Mouse (Mus musculus): ENCODE measurements around the gene Mesd. TPM values are rescaled to one million over a fixed set of nuclear protein-coding genes. Genes with fewer than 3 reads are reported as not detected.

Mesd gene
- total and polyA plus RNA-seq, 2 experiments from 2014 or later, result 54.8 to 58.0 TPM

GRCm38 (mm10) chr7:83868200-83868599 is 16.1 kb upstream of the Mesd start:
- DNase-seq (ENCODE audit: low spot score) (no peak), ATAC-seq (ENCODE audit: insufficient read depth, low read depth) (no peak)
- Histone ChIP-seq H3K27me3 (ENCODE audit: control insufficient read depth, insufficient read depth, low read length) (no peaks in the 10 kb centered on the region), H3K9ac (replicated peaks; ENCODE audit: low read depth, low read length) (no peak overlapping the region), H3K27ac (ENCODE audit: low read depth) (no peak overlapping the region), H3K4me1 (ENCODE audit: control insufficient read depth, insufficient read depth) (peaks cover 1% of the 10 kb centered on the region; the same call in 1 of the 2 replicates), H3K9me3 (replicated peaks; ENCODE audit: control insufficient read depth, low read length) (no peaks in the 10 kb centered on the region), H3K36me3 (replicated peaks; ENCODE audit: control insufficient read depth, insufficient read depth, low read length) (no peaks in the 10 kb centered on the region), H3K4me2 (ENCODE audit: low read depth, low read length) (no peak overlapping the region), H3K4me3 (ENCODE audit: low read depth, low read length) (no peak overlapping the region)
- TF ChIP-seq CTCF (IDR thresholded peaks at IDR 0.05; ENCODE audit: low read depth), result no peak
- WGBS, result 67% methylated on average over 3 of the region's 3 CpGs

- 53% methylated on average over 5 of the region's 5 CpGs for WGBS
- H3K27ac ChIP-seq (ENCODE audit: low read depth), result no peak overlapping the region
These were observed 14.3 kb upstream of the Mesd start for GRCm38 (mm10) chr7:83869839-83870543.

GRCm38 (mm10) chr7:83877088-83877487 is 7.2 kb upstream of the Mesd start:
- DNase-seq (ENCODE audit: low spot score), result no peak
- no peak for ATAC-seq (ENCODE audit: insufficient read depth, low read depth)
- WGBS, result 74% methylated on average over 3 of the region's 3 CpGs

More at GRCm38 (mm10) chr7:83869839-83870543, 14.3 kb upstream of the Mesd start:
- TF ChIP-seq EP300 (IDR thresholded peaks at IDR 0.05; ENCODE audit: low read depth) (no peak), CTCF (IDR thresholded peaks at IDR 0.05; ENCODE audit: low read depth) (no peak)
- no peak for ATAC-seq (ENCODE audit: insufficient read depth, low read depth)
- Histone ChIP-seq H3K27me3 (ENCODE audit: control insufficient read depth, insufficient read depth, low read length) (no peaks in the 10 kb centered on the region), H3K9ac (replicated peaks; ENCODE audit: low read depth, low read length) (no peak overlapping the region), H3K4me1 (ENCODE audit: control insufficient read depth, insufficient read depth) (no peaks in the 10 kb centered on the region), H3K36me3 (replicated peaks; ENCODE audit: control insufficient read depth, insufficient read depth, low read length) (no peaks in the 10 kb centered on the region), H3K4me2 (ENCODE audit: low read depth, low read length) (no peak overlapping the region), H3K4me3 (ENCODE audit: low read depth, low read length) (no peak overlapping the region), H3K9me3 (replicated peaks; ENCODE audit: control insufficient read depth, low read length) (no peaks in the 10 kb centered on the region)
- DNase-seq (ENCODE audit: low spot score), result no peak

GRCm38 (mm10) chr7:83878676-83879448 is 5.4 kb upstream of the Mesd start:
- peaks cover 27% of the 10 kb centered on the region for H3K4me1 ChIP-seq (ENCODE audit: control insufficient read depth, insufficient read depth)
- H3K4me2 ChIP-seq (ENCODE audit: low read depth, low read length), result peak overlapping the region; percentile 93
- 35% methylated on average over 5 of the region's 5 CpGs for WGBS
- no peaks in the 10 kb centered on the region for H3K9me3 ChIP-seq (replicated peaks; ENCODE audit: control insufficient read depth, low read length)
- no peak for TF ChIP-seq CTCF (IDR thresholded peaks at IDR 0.05; ENCODE audit: low read depth)
- no peak for TF ChIP-seq EP300 (IDR thresholded peaks at IDR 0.05; ENCODE audit: low read depth)
- DNase-seq (ENCODE audit: low spot score) (no peak), ATAC-seq (ENCODE audit: insufficient read depth, low read depth) (no peak)
- H3K36me3 ChIP-seq (replicated peaks; ENCODE audit: control insufficient read depth, insufficient read depth, low read length), result peaks cover 5% of the 10 kb centered on the region; the same call in 1 of the 2 replicates
- no peak overlapping the region for H3K9ac ChIP-seq (replicated peaks; ENCODE audit: low read depth, low read length)
- H3K27ac ChIP-seq (ENCODE audit: low read depth), result 0 out of 2 replicates have a peak overlapping the region, but pooled peaks have one; percentile 26
- peak overlapping the region; percentile 87; the same call in 1 of the 2 replicates for H3K4me3 ChIP-seq (ENCODE audit: low read depth, low read length)
- no peaks in the 10 kb centered on the region for H3K27me3 ChIP-seq (ENCODE audit: control insufficient read depth, insufficient read depth, low read length)

More at GRCm38 (mm10) chr7:83877088-83877487, 7.2 kb upstream of the Mesd start:
- H3K4me2 ChIP-seq (ENCODE audit: low read depth, low read length), result no peak overlapping the region
- no peak overlapping the region for H3K4me3 ChIP-seq (ENCODE audit: low read depth, low read length)
- no peaks in the 10 kb centered on the region for H3K27me3 ChIP-seq (ENCODE audit: control insufficient read depth, insufficient read depth, low read length)
- no peak overlapping the region for H3K27ac ChIP-seq (ENCODE audit: low read depth)
- no peaks in the 10 kb centered on the region for H3K9me3 ChIP-seq (replicated peaks; ENCODE audit: control insufficient read depth, low read length)
- H3K4me1 ChIP-seq (ENCODE audit: control insufficient read depth, insufficient read depth), result peaks cover 21% of the 10 kb centered on the region
- TF ChIP-seq CTCF (IDR thresholded peaks at IDR 0.05; ENCODE audit: low read depth) (no peak), EP300 (IDR thresholded peaks at IDR 0.05; ENCODE audit: low read depth) (no peak)
- H3K9ac ChIP-seq (replicated peaks; ENCODE audit: low read depth, low read length), result no peak overlapping the region
- peaks cover 5% of the 10 kb centered on the region; the same call in 1 of the 2 replicates for H3K36me3 ChIP-seq (replicated peaks; ENCODE audit: control insufficient read depth, insufficient read depth, low read length)

GRCm38 (mm10) chr7:83882150-83882632 is 2.1 kb upstream of the Mesd start:
- Histone ChIP-seq H3K4me2 (ENCODE audit: low read depth, low read length) (peak overlapping the region; percentile 93), H3K9me3 (replicated peaks; ENCODE audit: control insufficient read depth, low read length) (no peaks in the 10 kb centered on the region), H3K27ac (ENCODE audit: low read depth) (peak overlapping the region; percentile 90; the same call in 1 of the 2 replicates), H3K36me3 (replicated peaks; ENCODE audit: control insufficient read depth, insufficient read depth, low read length) (0 out of 2 replicates have a peak, but pooled peaks cover 5% of the 10 kb centered on the region), H3K4me1 (ENCODE audit: control insufficient read depth, insufficient read depth) (peaks cover 27% of the 10 kb centered on the region), H3K4me3 (ENCODE audit: low read depth, low read length) (peak overlapping the region; percentile 87), H3K9ac (replicated peaks; ENCODE audit: low read depth, low read length) (peak overlapping the region; percentile 93), H3K27me3 (ENCODE audit: control insufficient read depth, insufficient read depth, low read length) (no peaks in the 10 kb centered on the region)
- no peak for TF ChIP-seq CTCF (IDR thresholded peaks at IDR 0.05; ENCODE audit: low read depth)
- TF ChIP-seq EP300 (IDR thresholded peaks at IDR 0.05; ENCODE audit: low read depth), result no peak
- ATAC-seq (ENCODE audit: insufficient read depth, low read depth) (no peak), DNase-seq (ENCODE audit: low spot score) (no peak)
- WGBS, result 72% methylated on average over 33 of the region's 35 CpGs
